21 mouse cellular contexts compared by ENCODE assay signal in genomic region chr1:133000347-133000746, GRCm38 (mm10). TPM values are rescaled to one million over a fixed set of nuclear protein-coding genes. Genes with fewer than 3 reads are reported as not detected.
DNase-seq lines count a peak whose midpoint lies in the region; ATAC-seq and TF ChIP-seq lines count a peak whose summit lies in the region.
"Had no signal": no experiment of that assay in that cellular context is flagged by ENCODE, and none has a peak within 500 bp of the region (broad histone marks: within the 10 kb centered on the region; RNA-seq: fewer than 3 reads in every experiment).

No protein-coding gene starts in this region.

- peak; percentile 61 for DNase-seq in heart, adult 11 months
- no peak for DNase-seq in heart, postnatal 14 days
- peak; percentile 33 for DNase-seq in MEL-GATA-1-ER (ENCODE audit: extremely low read depth, low read depth)
- DNase-seq in hindbrain, postnatal 0 days (ENCODE audit: low spot score) = no peak
- DNase-seq: adrenal gland, adult 2 months; adrenal gland, postnatal 10 days; adrenal gland, postnatal 25 days; cerebellum, adult 11 months; cerebellum, adult 18-20 months; cerebellum, adult 9-10 months; cerebellum, postnatal 10 days; cerebellum, postnatal 25 days; embryo, embryonic 11 days had no signal

- ATAC-seq in hindbrain, postnatal 0 days = no peak
- ATAC-seq in hindbrain, embryonic 16.5 days = no peak
- ATAC-seq: forebrain, embryonic 14.5 days; forebrain, embryonic 16.5 days had no signal

- H3K27me3 ChIP-seq in hindbrain, postnatal 0 days (ENCODE audit: insufficient read depth, low read length) = no peaks in the 10 kb centered on the region
- H3K27me3 ChIP-seq in hindbrain, embryonic 16.5 days (replicated peaks; ENCODE audit: control insufficient read depth, insufficient read depth, low read length) = no peaks in the 10 kb centered on the region
- H3K27me3 ChIP-seq: embryonic facial prominence, embryonic 13.5 days; embryonic facial prominence, embryonic 15.5 days; forebrain, embryonic 12.5 days had no signal

- intact Hi-C loops in heart, postnatal 14 days (cut with DNase I) = no loop called here

- TF ChIP-seq CTCF in hindbrain, postnatal 0 days (IDR thresholded peaks at IDR 0.05; ENCODE audit: low read depth) = no peak

- 96% methylated on average over 6 of the region's 6 CpGs for WGBS in hindbrain, postnatal 0 days
- WGBS in hindbrain, embryonic 16.5 days = 94% methylated on average over 6 of the region's 6 CpGs

- H3K36me3 ChIP-seq in hindbrain, postnatal 0 days (ENCODE audit: insufficient read depth, low read length) = peaks cover 37% of the 10 kb centered on the region; the same call in 1 of the 2 replicates
- peaks cover 28% of the 10 kb centered on the region for H3K36me3 ChIP-seq in hindbrain, embryonic 16.5 days (ENCODE audit: control insufficient read depth, insufficient read depth, low read length)

- no peak overlapping the region for H3K27ac ChIP-seq in hindbrain, postnatal 0 days
- no peak overlapping the region for H3K27ac ChIP-seq in hindbrain, embryonic 16.5 days (ENCODE audit: low read depth, low read length)
- H3K27ac ChIP-seq: embryonic facial prominence, embryonic 13.5 days; embryonic facial prominence, embryonic 15.5 days; forebrain, embryonic 10.5 days; forebrain, embryonic 12.5 days had no signal

- no peak overlapping the region for H3K4me3 ChIP-seq in hindbrain, postnatal 0 days (ENCODE audit: low read length)
- H3K4me3 ChIP-seq in hindbrain, embryonic 16.5 days (ENCODE audit: low read length) = no peak overlapping the region
- H3K4me3 ChIP-seq: embryonic facial prominence, embryonic 13.5 days; embryonic facial prominence, embryonic 15.5 days; erythroblast, embryonic 14.5 days; forebrain, embryonic 10.5 days; forebrain, embryonic 12.5 days had no signal

- H3K9me3 ChIP-seq in hindbrain, postnatal 0 days (ENCODE audit: low read length) = no peaks in the 10 kb centered on the region
- H3K9me3 ChIP-seq in hindbrain, embryonic 16.5 days (ENCODE audit: control insufficient read depth, low read length) = no peaks in the 10 kb centered on the region
- H3K9me3 ChIP-seq: embryonic facial prominence, embryonic 13.5 days; embryonic facial prominence, embryonic 15.5 days; forebrain, embryonic 10.5 days; forebrain, embryonic 12.5 days had no signal

- H3K4me2 ChIP-seq in hindbrain, postnatal 0 days (ENCODE audit: low read depth, low read length) = no peak overlapping the region
- no peak overlapping the region for H3K4me2 ChIP-seq in hindbrain, embryonic 16.5 days (ENCODE audit: low read length)
- H3K4me2 ChIP-seq: embryonic facial prominence, embryonic 13.5 days; embryonic facial prominence, embryonic 15.5 days; forebrain, embryonic 12.5 days had no signal

- H3K9ac ChIP-seq in hindbrain, postnatal 0 days (replicated peaks; ENCODE audit: low read length) = no peak overlapping the region
- H3K9ac ChIP-seq in hindbrain, embryonic 16.5 days (ENCODE audit: low read depth, low read length) = no peak overlapping the region
- H3K9ac ChIP-seq: embryonic facial prominence, embryonic 13.5 days; embryonic facial prominence, embryonic 15.5 days; forebrain, embryonic 12.5 days had no signal

- no peaks in the 10 kb centered on the region for H3K4me1 ChIP-seq in hindbrain, postnatal 0 days (ENCODE audit: insufficient read depth, low read length)
- no peaks in the 10 kb centered on the region for H3K4me1 ChIP-seq in hindbrain, embryonic 16.5 days (ENCODE audit: control insufficient read depth, insufficient read depth, low read depth, low read length)
- H3K4me1 ChIP-seq: embryonic facial prominence, embryonic 13.5 days; embryonic facial prominence, embryonic 15.5 days; forebrain, embryonic 10.5 days; forebrain, embryonic 12.5 days had no signal

RNA-seq across cellular contexts. Expression of gene Mdm4, which starts 30.0 kb away (rescaled TPM):
- total RNA-seq in heart, postnatal 14 days (2021) = 10 to 100 TPM; 42.8 to 52.4 TPM
- 55.3 and 61.3 TPM in 2 replicates for total RNA-seq in hindbrain, postnatal 0 days (2014; rRNA removed)
- 29.1 and 32.2 TPM in 2 replicates for polyA plus RNA-seq in hindbrain, postnatal 0 days (2015; fragmentation: Nextera tagmentation; extraction: Ambion mirVana)
- polyA plus RNA-seq in hindbrain, embryonic 16.5 days (2015; fragmentation: Nextera tagmentation; extraction: Ambion mirVana) = 30.2 and 30.3 TPM in 2 replicates

RNA-seq across cellular contexts. Expression of gene Pik3c2b, which starts 45.1 kb away (rescaled TPM):
- total RNA-seq in heart, postnatal 14 days (2021) = 10 to 100 TPM; 22.7 to 24.3 TPM
- total RNA-seq in hindbrain, postnatal 0 days (2014; rRNA removed) = 20.7 and 23.0 TPM in 2 replicates
- polyA plus RNA-seq in hindbrain, postnatal 0 days (2015; fragmentation: Nextera tagmentation; extraction: Ambion mirVana) = 7.1 and 8.7 TPM in 2 replicates
- 10.3 and 11.4 TPM in 2 replicates for polyA plus RNA-seq in hindbrain, embryonic 16.5 days (2015; fragmentation: Nextera tagmentation; extraction: Ambion mirVana)

Comparison
In these comparisons a context has a peak if more than half of its experiments do, and no peak if none do; other contexts are left out.
1. DNase-seq: peak in heart, adult 11 months (single experiment) and MEL-GATA-1-ER (single experiment); none in heart, postnatal 14 days (0 of 2) and hindbrain, postnatal 0 days (single experiment).